Mouse (Mus musculus) liver, adult 2 months (tissue): ENCODE data around the gene Adamts12.

ENCODE experiments used
- CTCF ChIP-seq: fragments of 200-500 bp; IDR thresholded peaks from 2 replicates; pipeline ENCODE4 v1.5.1; 2011; ENCODE audit warnings: low read depth, low read length, control low read depth
- POLR2A ChIP-seq: fragments of 200-500 bp; IDR thresholded peaks from 2 replicates; pipeline ENCODE4 v1.6.1; 2011; ENCODE audit warnings: low read length, control low read depth; ENCODE audit not compliant: insufficient read depth; ENCODE audit errors: extremely low read depth

- no peak for TF ChIP-seq CTCF
- TF ChIP-seq POLR2A: no peak
Observed at GRCm38 (mm10) chr15:11361824-11362223, 297.2 kb downstream of the Adamts12 start.
